Mouse (Mus musculus) intestine, postnatal 0 days (tissue): ENCODE data around the gene Itsn1. TPM values are rescaled to one million over a fixed set of nuclear protein-coding genes. Genes with fewer than 3 reads are reported as not detected.

Source experiments
- ATAC-seq: fragments of 200-750 bp; cut with Nextera tagmentation; 2 replicates; pipeline ENCODE4 v1.8.0; 2017; ENCODE audit warnings: mild to moderate bottlenecking, moderate TSS enrichment, moderate library complexity
- H3K27ac ChIP-seq: fragments of 300-500 bp; sonication (generic); 2 replicates; pipeline ENCODE4 v1.5.1; 2014; ENCODE audit warnings: mild to moderate bottlenecking, low read depth, low read length, moderate library complexity
- H3K27me3 ChIP-seq: fragments of 300-500 bp; sonication (generic); replicated peaks from 2 replicates; pipeline ENCODE4 v1.6.1; 2014; ENCODE audit warnings: low read length, mixed read lengths; ENCODE audit not compliant: control insufficient read depth, insufficient read depth
- H3K36me3 ChIP-seq: fragments of 300-500 bp; sonication (generic); 2 replicates; pipeline ENCODE4 v1.6.1; 2014; ENCODE audit warnings: mild to moderate bottlenecking, moderate library complexity; ENCODE audit not compliant: control insufficient read depth, insufficient read depth
- H3K4me1 ChIP-seq: fragments of 300-500 bp; sonication (generic); replicated peaks from 2 replicates; pipeline ENCODE4 v1.6.1; 2014; ENCODE audit warnings: antibody characterized with exemption, low read length, mixed read lengths; ENCODE audit not compliant: control insufficient read depth, insufficient read depth
- H3K4me2 ChIP-seq: fragments of 300-500 bp; sonication (generic); replicated peaks from 2 replicates; pipeline ENCODE4 v1.6.1; 2014; ENCODE audit warnings: low read depth, mild to moderate bottlenecking, moderate library complexity
- H3K4me3 ChIP-seq: fragments of 300-500 bp; sonication (generic); 2 replicates; pipeline ENCODE4 v1.5.1; 2014; ENCODE audit warnings: low read depth, low read length
- H3K9ac ChIP-seq: fragments of 300-500 bp; sonication (generic); 2 replicates; pipeline ENCODE4 v1.6.1; 2014; ENCODE audit warnings: mild to moderate bottlenecking, low read depth, low read length
- H3K9me3 ChIP-seq: fragments of 300-500 bp; sonication (generic); 2 replicates; pipeline ENCODE4 v1.6.1; 2016; ENCODE audit warnings: mixed run types; ENCODE audit not compliant: control insufficient read depth
- CTCF ChIP-seq: sonication (generic); IDR thresholded peaks from 2 replicates; pipeline ENCODE4 v1.5.1; 2016; ENCODE audit warnings: low read depth, mild to moderate bottlenecking, control low read depth, antibody characterized with exemption, moderate library complexity
- WGBS: fragments of 180-500 bp; shearing (Covaris S2); extraction: QIAGEN DNeasy Blood & Tissue Kit; methylation state at CpG from one replicate; pipeline ENCODE4 v1.1.7; 2014; 5-methylcytosine and 5-hydroxymethylcytosine counted together
- polyA plus RNA-seq: library from polyadenylated mRNA; unstranded; fragments of >200 nt; fragmentation: Nextera tagmentation; extraction: Ambion mirVana; gene quantifications from 2 replicates; pipeline ENCODE4 v1.2.1, GENCODE M21; 2015

The Itsn1 gene
- polyA plus RNA-seq, 1 experiment from 2014 or later, result 6.2 TPM

- H3K27me3 ChIP-seq, result no peaks in the 10 kb centered on the region
- no peaks in the 10 kb centered on the region for H3K36me3 ChIP-seq
- H3K9ac ChIP-seq, result no peak overlapping the region
- no peak overlapping the region for H3K27ac ChIP-seq
- no peak overlapping the region for H3K4me3 ChIP-seq
- WGBS, result 79% methylated on average over 7 of the region's 7 CpGs
- H3K4me1 ChIP-seq, result no peaks in the 10 kb centered on the region
- no peak for ATAC-seq
- H3K9me3 ChIP-seq, result no peaks in the 10 kb centered on the region
- TF ChIP-seq CTCF, result no peak
- no peak overlapping the region for H3K4me2 ChIP-seq
Observed at GRCm38 (mm10) chr16:91762476-91762875, 33.4 kb downstream of the Itsn1 start.

GRCm38 (mm10) chr16:91763975-91764374 lies 34.9 kb downstream of the Itsn1 start:
- H3K27me3 ChIP-seq, result no peaks in the 10 kb centered on the region
- no peak overlapping the region for H3K9ac ChIP-seq
- no peak overlapping the region for H3K27ac ChIP-seq
- no peaks in the 10 kb centered on the region for H3K9me3 ChIP-seq
- no peaks in the 10 kb centered on the region for H3K36me3 ChIP-seq
- H3K4me2 ChIP-seq, result no peak overlapping the region
- H3K4me3 ChIP-seq, result no peak overlapping the region
- no peak for ATAC-seq
- no peak for TF ChIP-seq CTCF
- H3K4me1 ChIP-seq, result no peaks in the 10 kb centered on the region
- WGBS, result 51% methylated on average over 6 of the region's 6 CpGs

- no peaks in the 10 kb centered on the region for H3K9me3 ChIP-seq
Observed at GRCm38 (mm10) chr16:91764414-91764813, 35.3 kb downstream of the Itsn1 start.

GRCm38 (mm10) chr16:91765121-91765815 lies 36.2 kb downstream of the Itsn1 start:
- WGBS, result 92% methylated on average over 15 of the region's 15 CpGs
- TF ChIP-seq CTCF, result no peak
- Histone ChIP-seq H3K9ac (no peak overlapping the region), H3K36me3 (no peaks in the 10 kb centered on the region), H3K27me3 (no peaks in the 10 kb centered on the region), H3K9me3 (no peaks in the 10 kb centered on the region), H3K27ac (no peak overlapping the region), H3K4me1 (no peaks in the 10 kb centered on the region), H3K4me2 (no peak overlapping the region), H3K4me3 (no peak overlapping the region)
- no peak for ATAC-seq

More at GRCm38 (mm10) chr16:91764414-91764813, 35.3 kb downstream of the Itsn1 start:
- 83% methylated on average over 6 of the region's 6 CpGs for WGBS
- Histone ChIP-seq H3K27ac (no peak overlapping the region), H3K9ac (no peak overlapping the region), H3K4me2 (no peak overlapping the region), H3K36me3 (no peaks in the 10 kb centered on the region), H3K4me3 (no peak overlapping the region), H3K27me3 (no peaks in the 10 kb centered on the region), H3K4me1 (no peaks in the 10 kb centered on the region)
- no peak for ATAC-seq
- TF ChIP-seq CTCF, result no peak

GRCm38 (mm10) chr16:91765816-91766210 lies 36.7 kb downstream of the Itsn1 start:
- Histone ChIP-seq H3K4me3 (no peak overlapping the region), H3K27me3 (no peaks in the 10 kb centered on the region), H3K9me3 (no peaks in the 10 kb centered on the region), H3K4me2 (no peak overlapping the region), H3K4me1 (no peaks in the 10 kb centered on the region), H3K27ac (no peak overlapping the region), H3K9ac (no peak overlapping the region), H3K36me3 (no peaks in the 10 kb centered on the region)
- 89% methylated on average over 15 of the region's 15 CpGs for WGBS
- ATAC-seq, result no peak
- TF ChIP-seq CTCF, result no peak

- Histone ChIP-seq H3K27me3 (no peaks in the 10 kb centered on the region), H3K4me2 (no peak overlapping the region), H3K36me3 (no peaks in the 10 kb centered on the region), H3K9me3 (no peaks in the 10 kb centered on the region), H3K4me1 (0 out of 2 replicates have a peak, but pooled peaks cover 7% of the 10 kb centered on the region), H3K27ac (no peak overlapping the region), H3K4me3 (no peak overlapping the region), H3K9ac (no peak overlapping the region)
- 81% methylated on average over 11 of the region's 11 CpGs for WGBS
- no peak for ATAC-seq
- TF ChIP-seq CTCF, result no peak
Observed at GRCm38 (mm10) chr16:91767165-91767701, 38.2 kb downstream of the Itsn1 start.
